Mouse (Mus musculus): ENCODE measurements at regions not wholly inside any gene's neighbourhood (a gene's known extent, or its start where the extent isn't known, plus 50 kb on each side); places are given as distances from the start of the nearest gene placed in this dataset.

- TF ChIP-seq CTCF (IDR thresholded peaks at IDR 0.05; ENCODE audit: low read depth) = no peak
- no peak for TF ChIP-seq EP300 (IDR thresholded peaks at IDR 0.05; ENCODE audit: low read depth)
Observed at GRCm38 (mm10) chr16:95189114-95189513, 68.2 kb upstream of the Kcnj15 start.
